Mouse (Mus musculus): ENCODE results near the gene Bola2. TPM values are rescaled to one million over a fixed set of nuclear protein-coding genes. Genes with fewer than 3 reads are reported as not detected.

The Bola2 gene
- total and polyA plus RNA-seq, 2 experiments = 15.6 to 37.7 TPM

- DNase-seq (ENCODE audit: extremely low read depth, low read depth, low spot score) = peak; percentile 54
- Histone ChIP-seq H3K4me1 (ENCODE audit: control insufficient read depth, insufficient read depth, low read length) (peaks cover 6% of the 10 kb centered on the region; the same call in 1 of the 2 replicates), H3K4me3 (ENCODE audit: insufficient read depth, low read depth, low read length) (peak overlapping the region; percentile 1; the same call in 1 of the 2 replicates), H3K27me3 (ENCODE audit: control insufficient read depth, insufficient read depth, low read length) (peaks cover 8% of the 10 kb centered on the region; the same call in 1 of the 2 replicates), H3K9ac (ENCODE audit: low read depth, low read length) (0 out of 2 replicates have a peak overlapping the region, but pooled peaks have one; percentile 14), H3K36me3 (ENCODE audit: control insufficient read depth, insufficient read depth, low read length) (no peaks in the 10 kb centered on the region), H3K27ac (replicated peaks; ENCODE audit: insufficient read depth, low read depth, low read length) (no peak overlapping the region), H3K79me2 (ENCODE audit: control insufficient read depth, insufficient read depth, low read length) (peaks cover 4% of the 10 kb centered on the region; the same call in 1 of the 2 replicates)
- TF ChIP-seq POLR2A (IDR thresholded peaks at IDR 0.05; ENCODE audit: extremely low read depth, insufficient read depth, low read length) = no peak
- TF ChIP-seq CTCF (IDR thresholded peaks at IDR 0.05; ENCODE audit: low read depth, low read length) = peak; percentile 95
- under 1% methylated on average over 11 of the region's 11 CpGs for WGBS
Measured at GRCm38 (mm10) chr7:126701070-126701469, 5.9 kb downstream of the Bola2 start.

GRCm38 (mm10) chr7:126701559-126702357 lies 6.6 kb downstream of the Bola2 start:
- TF ChIP-seq CTCF (IDR thresholded peaks at IDR 0.05; ENCODE audit: low read depth, low read length) (no peak), POLR2A (IDR thresholded peaks at IDR 0.05; ENCODE audit: extremely low read depth, insufficient read depth, low read length) (no peak)
- Histone ChIP-seq H3K36me3 (ENCODE audit: control insufficient read depth, insufficient read depth, low read length) (no peaks in the 10 kb centered on the region), H3K79me2 (ENCODE audit: control insufficient read depth, insufficient read depth, low read length) (no peaks in the 10 kb centered on the region), H3K27me3 (ENCODE audit: control insufficient read depth, insufficient read depth, low read length) (peaks cover 8% of the 10 kb centered on the region; the same call in 1 of the 2 replicates), H3K9ac (ENCODE audit: low read depth, low read length) (no peak overlapping the region), H3K4me3 (ENCODE audit: insufficient read depth, low read depth, low read length) (peak overlapping the region; percentile 2; the same call in 1 of the 2 replicates), H3K27ac (replicated peaks; ENCODE audit: insufficient read depth, low read depth, low read length) (no peak overlapping the region), H3K4me1 (ENCODE audit: control insufficient read depth, insufficient read depth, low read length) (peaks cover 3% of the 10 kb centered on the region; the same call in 1 of the 2 replicates)
- no peak for DNase-seq (ENCODE audit: extremely low read depth, low read depth, low spot score)
- 58% methylated on average over 24 of the region's 24 CpGs for WGBS

- H3K4me3 ChIP-seq (ENCODE audit: insufficient read depth, low read depth, low read length) = no peak overlapping the region
- TF ChIP-seq CTCF (IDR thresholded peaks at IDR 0.05; ENCODE audit: low read depth, low read length) = no peak
- no peak for TF ChIP-seq POLR2A (IDR thresholded peaks at IDR 0.05; ENCODE audit: extremely low read depth, insufficient read depth, low read length)
- peaks cover 8% of the 10 kb centered on the region; the same call in 1 of the 2 replicates for H3K27me3 ChIP-seq (ENCODE audit: control insufficient read depth, insufficient read depth, low read length)
- H3K9ac ChIP-seq (ENCODE audit: low read depth, low read length) = 0 out of 2 replicates have a peak overlapping the region, but pooled peaks have one; percentile 8
- no peaks in the 10 kb centered on the region for H3K4me1 ChIP-seq (ENCODE audit: control insufficient read depth, insufficient read depth, low read length)
- 82% methylated on average over 6 of the region's 6 CpGs for WGBS
- no peaks in the 10 kb centered on the region for H3K36me3 ChIP-seq (ENCODE audit: control insufficient read depth, insufficient read depth, low read length)
- no peak for DNase-seq (ENCODE audit: extremely low read depth, low read depth, low spot score)
- no peaks in the 10 kb centered on the region for H3K79me2 ChIP-seq (ENCODE audit: control insufficient read depth, insufficient read depth, low read length)
- H3K27ac ChIP-seq (replicated peaks; ENCODE audit: insufficient read depth, low read depth, low read length) = peak overlapping the region; percentile 26
Measured at GRCm38 (mm10) chr7:126702358-126702757, 7.2 kb downstream of the Bola2 start.

GRCm38 (mm10) chr7:126702861-126703756 lies 7.9 kb downstream of the Bola2 start:
- TF ChIP-seq POLR2A (IDR thresholded peaks at IDR 0.05; ENCODE audit: extremely low read depth, insufficient read depth, low read length) = no peak
- no peak for TF ChIP-seq CTCF (IDR thresholded peaks at IDR 0.05; ENCODE audit: low read depth, low read length)
- peak overlapping the region; percentile 26; the same call in 1 of the 2 replicates for H3K27ac ChIP-seq (replicated peaks; ENCODE audit: insufficient read depth, low read depth, low read length)
- no peaks in the 10 kb centered on the region for H3K36me3 ChIP-seq (ENCODE audit: control insufficient read depth, insufficient read depth, low read length)
- no peaks in the 10 kb centered on the region for H3K79me2 ChIP-seq (ENCODE audit: control insufficient read depth, insufficient read depth, low read length)
- H3K27me3 ChIP-seq (ENCODE audit: control insufficient read depth, insufficient read depth, low read length) = peaks cover 8% of the 10 kb centered on the region; the same call in 1 of the 2 replicates
- peak overlapping the region; percentile 52 for H3K4me3 ChIP-seq (ENCODE audit: insufficient read depth, low read depth, low read length)
- H3K9ac ChIP-seq (ENCODE audit: low read depth, low read length) = 0 out of 2 replicates have a peak overlapping the region, but pooled peaks have one; percentile 15
- DNase-seq (ENCODE audit: extremely low read depth, low read depth, low spot score) = no peak
- no peaks in the 10 kb centered on the region for H3K4me1 ChIP-seq (ENCODE audit: control insufficient read depth, insufficient read depth, low read length)
- WGBS = 81% methylated on average over 12 of the region's 12 CpGs

- DNase-seq (ENCODE audit: extremely low read depth, low read depth, low spot score) = no peak
- peak overlapping the region; percentile 52 for H3K4me3 ChIP-seq (ENCODE audit: insufficient read depth, low read depth, low read length)
- H3K4me1 ChIP-seq (ENCODE audit: control insufficient read depth, insufficient read depth, low read length) = no peaks in the 10 kb centered on the region
- no peaks in the 10 kb centered on the region for H3K79me2 ChIP-seq (ENCODE audit: control insufficient read depth, insufficient read depth, low read length)
- 0 out of 2 replicates have a peak overlapping the region, but pooled peaks have one; percentile 9 for H3K27ac ChIP-seq (replicated peaks; ENCODE audit: insufficient read depth, low read depth, low read length)
- no peak for TF ChIP-seq CTCF (IDR thresholded peaks at IDR 0.05; ENCODE audit: low read depth, low read length)
- no peak for TF ChIP-seq POLR2A (IDR thresholded peaks at IDR 0.05; ENCODE audit: extremely low read depth, insufficient read depth, low read length)
- 0 out of 2 replicates have a peak overlapping the region, but pooled peaks have one; percentile 15 for H3K9ac ChIP-seq (ENCODE audit: low read depth, low read length)
- H3K36me3 ChIP-seq (ENCODE audit: control insufficient read depth, insufficient read depth, low read length) = no peaks in the 10 kb centered on the region
- 33% methylated on average over 7 of the region's 7 CpGs for WGBS
- H3K27me3 ChIP-seq (ENCODE audit: control insufficient read depth, insufficient read depth, low read length) = peaks cover 8% of the 10 kb centered on the region; the same call in 1 of the 2 replicates
Measured at GRCm38 (mm10) chr7:126703757-126704077, 8.5 kb downstream of the Bola2 start.
